Mouse (Mus musculus) CH12.LX (cell line): ENCODE results near the gene Chd5. TPM values are rescaled to one million over a fixed set of nuclear protein-coding genes. Genes with fewer than 3 reads are reported as not detected.

Experiments used
- DNase-seq: peaks from one replicate; pipeline ENCODE4 v3.0.0-alpha.2; 2013; ENCODE audit errors: extremely low read depth
- H3K27ac ChIP-seq: 2 replicates; pipeline ENCODE4 v1.5.1; 2012; ENCODE audit warnings: low read depth, mild to moderate bottlenecking, control low read depth, moderate library complexity; ENCODE audit not compliant: insufficient read depth
- H3K27me3 ChIP-seq: replicated peaks from 2 replicates; pipeline ENCODE3; 2012; ENCODE audit warnings: inconsistent platforms
- H3K36me3 ChIP-seq, 2 experiments: replicated peaks in 1 of 2; 2 replicates each; pipeline versions ENCODE3 to v1.6.1; 2012; ENCODE audit warnings: inconsistent platforms in 1 of 2, low read length in 1 of 2, mild to moderate bottlenecking in 1 of 2, mixed read lengths in 1 of 2, moderate library complexity in 1 of 2; ENCODE audit not compliant: control insufficient read depth in 1 of 2, insufficient read depth in 1 of 2
- H3K4me1 ChIP-seq, 2 experiments: 2 replicates each; pipeline ENCODE4 v1.6.1; 2012; ENCODE audit warnings: inconsistent platforms in 1 of 2, moderate library complexity in 1 of 2; ENCODE audit not compliant: insufficient read depth in 2 of 2, control insufficient read depth in 1 of 2
- H3K4me2 ChIP-seq: 2 replicates; pipeline ENCODE4 v1.6.1; 2012; ENCODE audit warnings: low read depth, mild to moderate bottlenecking, control low read depth; ENCODE audit not compliant: poor library complexity, insufficient read depth, severe bottlenecking
- H3K4me3 ChIP-seq, 3 experiments: fragments of 150-350 bp in 1 of 3; sonication (generic) in 1 of 3; replicated peaks in 1 of 3; 2 replicates each; pipeline versions ENCODE3 to v1.5.1; 2011 to 2012; ENCODE audit warnings: low read depth in 2 of 3, low read length in 2 of 3, mild to moderate bottlenecking in 2 of 3, moderate library complexity in 2 of 3, control low read depth in 1 of 3, improper control_type of control experiment in 1 of 3, inconsistent platforms in 1 of 3, mixed read lengths in 1 of 3; ENCODE audit not compliant: poor library complexity in 1 of 3
- H3K79me2 ChIP-seq: replicated peaks from 2 replicates; pipeline ENCODE4 v1.6.1; 2012; ENCODE audit warnings: mild to moderate bottlenecking, moderate library complexity; ENCODE audit not compliant: control insufficient read depth, poor library complexity, insufficient read depth, severe bottlenecking; ENCODE audit errors: extremely low read depth
- H3K9ac ChIP-seq: 2 replicates; pipeline ENCODE4 v1.6.1; 2012; ENCODE audit warnings: low read depth, mild to moderate bottlenecking, control low read depth, moderate library complexity; ENCODE audit not compliant: insufficient read depth
- H3K9me3 ChIP-seq: replicated peaks from 2 replicates; pipeline ENCODE3; 2012; ENCODE audit warnings: low read length, inconsistent platforms, mixed read lengths
- CHD1 ChIP-seq: IDR thresholded peaks from 2 replicates; pipeline ENCODE4 v1.6.1; 2012; ENCODE audit warnings: low read depth, low read length, improper control_type of control experiment, inconsistent platforms
- CTCF ChIP-seq, 2 experiments: IDR thresholded peaks in 1 of 2; conservative IDR thresholded peaks in 1 of 2; 2 replicates each; pipeline ENCODE4 v1.5.1; 2011 to 2012; ENCODE audit warnings: low read depth in 2 of 2, low read length in 2 of 2, improper control_type of control experiment in 1 of 2, inconsistent platforms in 1 of 2, mild to moderate bottlenecking in 1 of 2, moderate library complexity in 1 of 2
- MAFK ChIP-seq: IDR thresholded peaks from 2 replicates; pipeline ENCODE4 v1.6.1; 2011; ENCODE audit warnings: low read length, improper control_type of control experiment; ENCODE audit not compliant: insufficient replicate concordance
- RAD21 ChIP-seq: IDR thresholded peaks from 2 replicates; pipeline ENCODE4 v1.6.1; 2011; ENCODE audit warnings: low read depth, mild to moderate bottlenecking, low read length, improper control_type of control experiment, moderate library complexity
- SIN3A ChIP-seq: IDR thresholded peaks from 2 replicates; pipeline ENCODE4 v1.6.1; 2012; ENCODE audit warnings: low read length, improper control_type of control experiment, inconsistent platforms
- SMC3 ChIP-seq: IDR thresholded peaks from 2 replicates; pipeline ENCODE4 v1.6.1; 2011; ENCODE audit warnings: low read depth, low read length, improper control_type of control experiment
- USF1 ChIP-seq: IDR thresholded peaks from 2 replicates; pipeline ENCODE4 v1.6.1; 2014; ENCODE audit warnings: low read depth, mild to moderate bottlenecking, inconsistent platforms, low read length, improper control_type of control experiment
- ZNF384 ChIP-seq: IDR thresholded peaks from 2 replicates; pipeline ENCODE4 v1.6.1; 2012; ENCODE audit warnings: low read depth, low read length, improper control_type of control experiment, inconsistent platforms
- dilution Hi-C: fragments of 300-500 bp; cut with MboI; formaldehyde crosslinking; loops from 2 replicates; pipeline ENCODE4 v1.14.3; 2020; ENCODE audit warnings: low sequenced_read_pairs; ENCODE audit not compliant: extremely low pct_unique_long_range_greater_than_20kb, extremely low pct_ligation_motif_present
- in situ Hi-C: fragments of 300-500 bp; cut with MboI; formaldehyde crosslinking; loops from 3 replicates; pipeline ENCODE4 v1.14.3; 2019; ENCODE audit warnings: low sequenced_read_pairs, low pct_ligation_motif_present, low pct_unique_long_range_greater_than_20kb, mixed read lengths
- polyA plus RNA-seq: library from polyadenylated mRNA; unstranded; fragments of >175 nt; gene quantifications from 2 replicates; pipeline ENCODE4 v1.2.1, GENCODE M21; 2012; ENCODE audit warnings: low read depth; ENCODE audit not compliant: insufficient read length
- total RNA-seq, 2 experiments: library from RNA; depleted of rRNA; stranded (reverse); fragments of 300-350 nt in 1 of 2; fragments of >200 nt in 1 of 2; gene quantifications; 2 replicates each; pipeline ENCODE4 v1.2.3; 2012 to 2014

Gene Chd5
- total and polyA plus RNA-seq, 3 experiments: 0.44 to 3.4 (median 1.2) TPM

DNA sequence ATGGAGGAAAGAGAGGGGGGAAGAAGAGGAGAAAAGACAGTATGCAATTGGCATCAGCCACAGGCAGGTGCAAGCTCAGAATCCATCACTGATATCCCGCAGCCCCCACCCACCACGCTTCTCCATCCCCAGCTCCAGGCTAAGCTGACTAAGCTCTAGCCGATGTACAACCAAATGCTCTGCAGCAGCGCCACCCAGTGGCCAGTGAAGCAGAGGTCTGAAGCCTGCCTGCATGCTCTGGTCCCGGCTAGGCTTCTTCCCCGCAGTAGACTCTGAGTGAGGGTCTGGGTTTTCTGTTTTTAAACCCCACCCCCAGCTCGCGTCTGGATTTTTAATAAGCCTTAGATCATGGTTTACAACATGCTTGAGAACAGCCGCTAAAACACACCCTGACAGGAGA, 96.4 kb downstream of the Chd5 start:
- Histone ChIP-seq H3K4me2 (no peak overlapping the region), H3K27me3 (no peaks in the 10 kb centered on the region), H3K27ac (no peak overlapping the region), H3K36me3 (peaks cover 56 to 97% of the 10 kb centered on the region in 2 experiments), H3K4me1 (peaks cover 0 to 18% of the 10 kb centered on the region in 2 experiments; a peak in 2 of 4 replicates), H3K9ac (no peak overlapping the region), H3K4me3 (no peak overlapping the region), H3K79me2 (no peaks in the 10 kb centered on the region), H3K9me3 (no peaks in the 10 kb centered on the region)
- dilution Hi-C loops (no loop called here), in situ Hi-C loops (loop anchor here (5.0 to 10.0 kb wide), 2 partner anchors 108 to 260 kb away; partner anchors contain the start of genes Acot7 and Rpl22)
- TF ChIP-seq MAFK (peak; percentile 45; the same call in 1 of the 2 replicates), CHD1 (no peak), CTCF (conservative IDR thresholded peaks at IDR 0.05 in 1 of 2, IDR thresholded peaks at IDR 0.05 in 1 of 2; ENCODE audit: low read depth in 2 of 2, low read length in 2 of 2) (peak in 1 of 2 experiments; percentile 83; a peak in 3 of 4 replicates), SIN3A (no peak), SMC3 (peak; percentile 66), RAD21 (peak; percentile 72)
- peak; percentile 85 for DNase-seq

GRCm38 (mm10) chr4:152435255-152435654, 96.8 kb downstream of the Chd5 start:
- Histone ChIP-seq H3K36me3 (peaks cover 52 to 97% of the 10 kb centered on the region in 2 experiments), H3K4me1 (peaks cover 0 to 22% of the 10 kb centered on the region in 2 experiments; a peak in 2 of 4 replicates), H3K4me2 (no peak overlapping the region), H3K27me3 (no peaks in the 10 kb centered on the region), H3K9me3 (no peaks in the 10 kb centered on the region), H3K27ac (no peak overlapping the region), H3K4me3 (no peak overlapping the region), H3K9ac (no peak overlapping the region), H3K79me2 (no peaks in the 10 kb centered on the region)
- in situ Hi-C loops (loop anchor here (5.0 to 10.0 kb wide), 2 partner anchors 108 to 260 kb away; partner anchors contain the start of genes Acot7 and Rpl22), dilution Hi-C loops (no loop called here)
- TF ChIP-seq SMC3 (peak; percentile 19; the same call in 1 of the 2 replicates), USF1 (no peak), ZNF384 (no peak), RAD21 (peak; percentile 41), CTCF (conservative IDR thresholded peaks at IDR 0.05 in 1 of 2, IDR thresholded peaks at IDR 0.05 in 1 of 2; ENCODE audit: low read depth in 2 of 2, low read length in 2 of 2) (peak; percentile 69 to 75)
- peak; percentile 67 for DNase-seq

Other genes with a start within 250 kb of the Chd5 start
- gene Tnfrsf25, start 222.7 kb upstream of the Chd5 start, total RNA-seq (2012; rRNA removed): 0.38 and 1.5 TPM in 2 replicates
- not detected in 2 replicates for gene Tnfrsf25, start 222.7 kb upstream of the Chd5 start, total RNA-seq (2014; rRNA removed)
- gene Tnfrsf25, start 222.7 kb upstream of the Chd5 start, polyA plus RNA-seq: not detected in 2 replicates
- gene Espn, start 186.3 kb upstream of the Chd5 start, total RNA-seq (2012; rRNA removed): 0.04 and 0.25 TPM in 2 replicates
- gene Espn, start 186.3 kb upstream of the Chd5 start, total RNA-seq (2014; rRNA removed): not detected in 2 replicates
- 0.08 TPM in 1 of 2 replicates, not detected in the other for gene Espn, start 186.3 kb upstream of the Chd5 start, polyA plus RNA-seq
- gene Hes2, start 179.8 kb upstream of the Chd5 start, total RNA-seq (2012; rRNA removed): not detected in 2 replicates
- not detected in 2 replicates for gene Hes2, start 179.8 kb upstream of the Chd5 start, total RNA-seq (2014; rRNA removed)
- not detected in 2 replicates for gene Hes2, start 179.8 kb upstream of the Chd5 start, polyA plus RNA-seq
- 55.1 and 61.6 TPM in 2 replicates for gene Acot7, start 160.5 kb upstream of the Chd5 start, total RNA-seq (2012; rRNA removed)
- gene Acot7, start 160.5 kb upstream of the Chd5 start, total RNA-seq (2014; rRNA removed): 29.0 TPM in 2 replicates
- 71.1 and 83.3 TPM in 2 replicates for gene Acot7, start 160.5 kb upstream of the Chd5 start, polyA plus RNA-seq
- 0.21 and 0.30 TPM in 2 replicates for gene Gpr153, start 64.4 kb upstream of the Chd5 start, total RNA-seq (2012; rRNA removed)
- gene Gpr153, start 64.4 kb upstream of the Chd5 start, total RNA-seq (2014; rRNA removed): 0.61 and 0.70 TPM in 2 replicates
- 1.4 and 1.8 TPM in 2 replicates for gene Gpr153, start 64.4 kb upstream of the Chd5 start, polyA plus RNA-seq
- 0.13 and 0.21 TPM in 2 replicates for gene Hes3, start 47.0 kb upstream of the Chd5 start, total RNA-seq (2012; rRNA removed)
- not detected in 2 replicates for gene Hes3, start 47.0 kb upstream of the Chd5 start, total RNA-seq (2014; rRNA removed)
- 0.17 TPM in 1 of 2 replicates, not detected in the other for gene Hes3, start 47.0 kb upstream of the Chd5 start, polyA plus RNA-seq
- 21.5 and 27.4 TPM in 2 replicates for gene Icmt, start 41.4 kb upstream of the Chd5 start, total RNA-seq (2012; rRNA removed)
- 17.8 and 18.5 TPM in 2 replicates for gene Icmt, start 41.4 kb upstream of the Chd5 start, total RNA-seq (2014; rRNA removed)
- gene Icmt, start 41.4 kb upstream of the Chd5 start, polyA plus RNA-seq: 24.2 and 29.8 TPM in 2 replicates
- 0.21 and 0.51 TPM in 2 replicates for gene Rnf207, start 19.7 kb upstream of the Chd5 start, total RNA-seq (2012; rRNA removed)
- gene Rnf207, start 19.7 kb upstream of the Chd5 start, total RNA-seq (2014; rRNA removed): not detected in 2 replicates
- not detected in 2 replicates for gene Rnf207, start 19.7 kb upstream of the Chd5 start, polyA plus RNA-seq
- gene Rpl22, start 12.9 kb upstream of the Chd5 start, total RNA-seq (2012; rRNA removed): 1,590 and 1,720 TPM in 2 replicates
- 1,936 and 1,966 TPM in 2 replicates for gene Rpl22, start 12.9 kb upstream of the Chd5 start, total RNA-seq (2014; rRNA removed)
- gene Rpl22, start 12.9 kb upstream of the Chd5 start, polyA plus RNA-seq: 1,935 and 2,300 TPM in 2 replicates
- 0.29 and 0.68 TPM in 2 replicates for gene Nphp4, start 138.1 kb downstream of the Chd5 start, total RNA-seq (2012; rRNA removed)
- gene Nphp4, start 138.1 kb downstream of the Chd5 start, total RNA-seq (2014; rRNA removed): 0.15 TPM in 1 of 2 replicates, not detected in the other
- 0.09 TPM in 1 of 2 replicates, not detected in the other for gene Nphp4, start 138.1 kb downstream of the Chd5 start, polyA plus RNA-seq
- gene Kcnab2, start 139.2 kb downstream of the Chd5 start, total RNA-seq (2012; rRNA removed): 56.3 and 58.3 TPM in 2 replicates
- 35.3 and 35.7 TPM in 2 replicates for gene Kcnab2, start 139.2 kb downstream of the Chd5 start, total RNA-seq (2014; rRNA removed)
- gene Kcnab2, start 139.2 kb downstream of the Chd5 start, polyA plus RNA-seq: 95.8 and 116 TPM in 2 replicates